Mouse (Mus musculus): ENCODE results near the gene Urad.

Urad gene

DNA sequence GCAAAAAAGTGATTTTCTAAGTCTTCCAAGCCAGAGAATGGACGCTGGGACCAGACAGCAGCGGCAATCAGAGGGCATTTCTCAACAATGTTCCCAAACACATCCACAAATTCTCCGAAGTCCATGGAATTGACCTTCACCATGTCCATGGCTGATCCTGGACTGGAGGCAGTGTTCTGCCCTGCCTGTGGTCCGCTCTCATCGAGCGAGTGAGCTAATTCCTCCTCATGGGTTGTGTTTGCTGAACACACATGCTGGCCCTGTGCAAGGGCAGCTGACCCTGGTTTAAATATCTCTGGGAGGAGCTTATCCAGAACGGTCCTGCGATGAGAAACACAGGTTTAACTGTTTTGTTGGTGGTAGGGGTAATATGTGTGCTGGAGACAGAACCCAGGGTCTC lies at the start of gene Urad:
TSS of gene Urad (minus strand) at position 258 of the 400 bp plus-strand sequence.
- DNase-seq (ENCODE audit: low spot score in 2 of 2), result no peak

GRCm38 (mm10) chr5:147370276-147370675 lies 48.0 kb upstream of the Urad start:
- no peak for DNase-seq (ENCODE audit: low spot score in 2 of 2)

- DNase-seq (ENCODE audit: low spot score in 2 of 2), result no peak
Measured at GRCm38 (mm10) chr5:147368221-147368620, 46.0 kb upstream of the Urad start.

DNA sequence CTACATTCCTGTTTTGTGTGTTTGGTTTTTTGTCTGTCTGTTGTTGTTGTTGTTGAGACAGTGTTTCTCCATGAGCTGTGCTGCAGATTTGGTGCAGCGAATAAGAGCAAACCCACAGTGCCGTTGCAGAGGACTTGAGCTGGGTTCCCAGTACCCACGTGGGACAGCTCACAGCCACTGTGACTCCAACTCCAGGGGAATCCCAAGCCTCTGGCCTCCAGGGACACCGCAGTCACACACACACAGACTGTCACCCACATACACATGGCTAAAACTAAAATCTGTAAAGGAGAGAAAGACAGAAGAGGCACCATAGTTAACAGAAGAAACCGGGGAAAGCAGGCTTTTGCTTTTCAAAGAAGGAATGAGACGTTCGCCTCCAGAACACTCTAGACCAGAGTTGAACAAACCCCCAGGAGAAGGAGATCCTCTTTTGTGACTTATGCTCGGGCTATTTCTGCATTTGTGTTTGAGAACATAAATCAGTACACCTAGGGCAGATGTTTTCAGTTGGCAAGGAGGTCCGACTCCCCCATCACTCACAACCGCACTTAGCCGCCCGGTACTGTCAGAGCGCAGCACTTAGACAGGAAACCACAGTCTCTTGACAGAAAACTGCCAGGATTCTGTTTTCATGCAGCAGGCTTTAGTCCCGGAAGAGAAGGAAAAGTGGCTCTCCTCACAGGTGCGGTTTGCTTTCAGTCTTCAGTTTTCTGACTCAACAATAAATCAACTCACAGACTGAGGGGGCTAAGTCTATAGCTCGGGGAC lies 43.9 kb upstream of the Urad start:
- DNase-seq (ENCODE audit: low spot score in 2 of 2), result no peak

- DNase-seq (ENCODE audit: low spot score in 2 of 2), result peak in 1 of 2 experiments; percentile 10
Measured at GRCm38 (mm10) chr5:147363054-147363453, 40.8 kb upstream of the Urad start.

DNA sequence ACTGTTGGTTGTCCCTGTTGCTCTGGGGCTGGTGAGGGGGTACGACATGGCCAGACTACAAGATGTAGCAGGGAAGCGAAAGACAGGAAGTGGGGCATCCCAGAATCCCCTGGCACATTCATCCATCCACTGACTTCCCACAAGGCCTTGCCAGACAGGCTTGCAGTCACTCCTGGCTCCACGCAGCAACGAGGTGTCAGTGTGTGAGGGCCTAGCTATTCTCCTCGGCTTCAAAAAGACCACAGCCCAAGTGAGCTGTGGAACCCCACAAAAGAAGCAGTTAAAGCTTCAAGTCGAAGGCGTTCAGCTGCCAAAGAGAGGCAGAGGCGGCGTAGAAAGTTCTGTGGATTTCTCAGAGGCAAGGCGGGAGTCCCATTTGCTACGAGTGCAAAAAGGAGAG lies 36.2 kb upstream of the Urad start:
- DNase-seq (ENCODE audit: low spot score in 2 of 2), result no peak

DNA sequence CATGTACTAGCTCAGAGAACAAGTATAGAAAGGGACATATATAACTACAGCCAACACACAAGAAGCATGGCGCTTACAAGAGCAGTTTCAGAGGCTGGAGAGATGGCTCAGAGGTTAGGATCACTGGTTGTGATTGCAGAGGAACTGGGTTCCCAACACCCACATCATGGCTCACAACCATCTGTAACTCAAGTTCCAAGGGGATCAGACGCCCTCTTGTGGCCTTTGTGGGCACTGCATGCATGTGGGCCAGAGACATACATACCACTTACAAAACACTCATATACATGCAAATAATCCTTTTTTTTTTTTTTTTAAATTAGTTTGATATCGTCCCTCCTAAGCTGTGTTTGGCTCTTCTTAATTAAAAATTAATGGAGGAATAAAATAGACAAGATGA lies 35.3 kb upstream of the Urad start:
- DNase-seq (ENCODE audit: low spot score in 2 of 2), result no peak

DNA sequence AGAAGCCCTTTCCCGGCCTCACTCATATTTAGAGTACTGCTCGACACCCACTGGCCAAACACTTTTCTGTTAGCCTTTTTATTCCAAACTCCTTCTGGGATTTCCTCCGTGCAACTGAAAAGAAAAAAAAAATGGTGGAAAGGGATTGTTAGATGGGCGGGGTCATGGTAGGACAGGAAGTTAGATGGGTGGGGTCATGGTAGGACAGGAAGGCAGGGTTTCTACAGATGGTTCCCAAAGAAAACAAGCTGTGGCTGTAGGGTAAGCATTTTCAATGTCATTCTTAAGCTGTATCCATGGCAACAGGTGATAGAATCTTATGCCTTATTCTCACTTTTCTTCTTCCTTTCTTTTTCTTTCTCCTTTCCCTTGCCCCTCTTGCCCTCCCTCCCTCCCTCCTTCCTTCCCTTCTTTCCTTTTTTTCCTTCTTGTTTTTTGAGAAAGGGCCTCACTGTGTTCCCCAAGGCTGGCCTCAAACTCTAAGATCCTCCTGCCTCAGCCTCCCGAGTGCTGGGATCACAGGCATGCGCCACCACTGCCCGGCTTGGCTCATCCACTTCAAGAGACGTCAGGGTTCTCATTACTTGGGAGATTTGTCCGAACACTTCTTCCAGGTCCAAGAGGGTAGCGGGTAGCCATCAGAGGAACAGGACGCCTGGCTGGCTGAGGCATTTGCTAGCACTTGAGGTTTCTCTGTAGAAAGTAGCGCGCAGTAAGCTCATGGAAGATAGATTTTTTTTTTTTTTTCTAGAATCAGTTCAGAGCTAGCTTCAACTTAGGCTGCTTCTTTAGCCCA lies 34.2 kb upstream of the Urad start:
- no peak for DNase-seq (ENCODE audit: low spot score in 2 of 2)

DNA sequence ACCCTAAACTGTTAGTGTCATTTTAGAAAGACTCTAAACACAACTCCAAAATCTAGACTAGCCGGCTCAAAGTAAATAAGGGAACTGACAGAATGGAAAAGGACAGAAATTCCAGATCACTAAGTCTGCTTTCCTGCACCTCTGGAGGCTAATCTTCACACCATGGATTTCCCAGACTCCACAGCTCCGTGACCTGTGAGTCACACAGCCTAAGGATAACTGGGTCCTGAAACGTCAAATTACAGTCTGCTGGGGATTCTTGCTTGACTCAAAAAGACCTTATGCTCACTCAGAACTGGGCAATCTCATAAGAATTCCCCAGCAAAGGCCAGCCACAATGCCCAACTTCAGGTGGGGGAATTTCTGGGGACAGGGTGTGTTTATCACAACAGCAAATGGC lies 33.5 kb upstream of the Urad start:
- DNase-seq (ENCODE audit: low spot score in 2 of 2), result no peak

- no peak for DNase-seq (ENCODE audit: low spot score in 2 of 2)
Measured at GRCm38 (mm10) chr5:147354985-147355384, 32.7 kb upstream of the Urad start.

- peak; percentile 32 to 45 for DNase-seq (ENCODE audit: low spot score in 2 of 2)
Measured at GRCm38 (mm10) chr5:147354161-147354780, 32.0 kb upstream of the Urad start.

DNA sequence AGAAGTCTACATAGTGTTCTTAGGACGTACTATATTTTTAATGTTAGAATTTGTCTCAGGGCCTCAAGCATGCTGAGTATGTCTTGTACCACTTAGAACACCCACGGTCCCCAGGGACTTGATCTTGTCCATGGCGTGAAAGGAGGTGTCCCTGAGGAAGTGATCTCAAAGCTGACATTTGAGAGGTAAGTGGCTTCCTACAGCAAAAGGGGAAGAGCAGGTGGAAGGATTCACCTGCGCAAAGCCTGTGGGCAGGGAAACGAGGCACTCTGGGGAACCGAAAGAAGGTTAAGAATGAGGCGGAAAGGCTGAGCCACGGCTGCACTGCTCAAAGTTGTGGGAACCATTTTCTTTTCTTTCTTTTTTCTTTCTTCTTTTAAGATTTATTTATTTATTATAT lies 29.7 kb upstream of the Urad start:
- no peak for DNase-seq (ENCODE audit: low spot score in 2 of 2)

GRCm38 (mm10) chr5:147345981-147346380 lies 23.7 kb upstream of the Urad start:
- DNase-seq (ENCODE audit: low spot score in 2 of 2), result no peak

- no peak for DNase-seq (ENCODE audit: low spot score in 2 of 2)
Measured at GRCm38 (mm10) chr5:147343904-147344303, 21.7 kb upstream of the Urad start.

DNA sequence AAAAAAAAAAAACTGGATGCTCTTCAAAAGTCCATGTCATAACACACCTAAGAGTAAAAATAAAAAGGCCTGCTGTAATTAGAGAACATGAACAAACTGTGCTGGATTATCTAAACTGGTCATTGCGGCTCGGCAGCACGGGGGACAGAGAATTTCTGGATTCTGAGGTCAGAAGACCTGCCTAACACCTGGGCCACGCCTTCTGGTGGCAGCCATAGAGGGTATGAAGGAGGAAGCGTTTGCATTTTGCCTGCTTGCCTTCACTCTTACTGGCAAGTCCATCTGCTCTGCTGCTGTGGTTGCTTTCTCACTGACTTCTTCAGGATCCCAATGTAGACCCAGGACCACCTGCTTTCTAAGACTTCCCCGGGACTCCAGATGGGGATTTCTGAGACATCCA lies 20.7 kb upstream of the Urad start:
- no peak for DNase-seq (ENCODE audit: low spot score in 2 of 2)

- no peak for DNase-seq (ENCODE audit: low spot score in 2 of 2)
Measured at GRCm38 (mm10) chr5:147340741-147341414, 18.6 kb upstream of the Urad start.

- no peak for DNase-seq (ENCODE audit: low spot score in 2 of 2)
Measured at GRCm38 (mm10) chr5:147339560-147339959, 17.3 kb upstream of the Urad start.

DNA sequence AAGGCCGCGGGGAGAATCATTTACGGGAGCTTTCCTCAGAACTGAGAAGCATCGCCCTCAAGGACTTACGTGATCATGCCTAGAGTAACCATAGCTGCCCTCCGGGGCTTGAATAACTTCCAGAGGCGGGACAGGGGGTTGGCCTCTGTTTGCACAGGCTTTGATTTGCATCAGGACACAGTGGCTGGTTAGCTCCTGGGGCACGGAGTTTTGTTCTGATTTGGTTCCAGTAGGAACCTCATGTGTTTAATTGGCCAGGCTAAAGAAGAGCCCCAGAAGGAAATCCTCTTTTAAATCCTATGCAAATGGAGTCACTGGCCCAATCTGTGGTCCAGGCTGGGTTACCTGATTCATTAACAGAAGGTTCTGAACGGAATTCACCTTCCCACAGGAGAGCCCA lies 16.7 kb upstream of the Urad start:
- DNase-seq (ENCODE audit: low spot score in 2 of 2), result no peak

DNA sequence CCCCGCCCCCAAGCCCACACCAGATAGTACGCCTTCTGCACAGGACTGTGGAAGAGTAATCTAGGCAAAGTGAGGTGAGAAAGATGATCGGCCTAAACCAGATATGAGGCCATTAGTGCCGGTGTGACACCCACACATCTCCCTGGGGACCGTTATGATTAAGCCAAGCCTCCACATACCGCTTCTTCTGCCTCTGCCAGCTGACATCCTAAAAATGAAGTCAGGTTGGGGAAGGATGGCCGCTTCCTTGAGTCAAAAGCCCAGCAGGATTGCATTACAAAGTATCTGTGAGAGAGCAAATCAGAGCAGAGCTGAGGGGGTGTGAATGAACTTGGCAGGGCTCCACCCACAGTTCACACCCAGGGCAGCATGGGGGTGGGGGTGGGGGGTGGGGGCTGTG lies 10.5 kb upstream of the Urad start:
- no peak for DNase-seq (ENCODE audit: low spot score in 2 of 2)

- DNase-seq (ENCODE audit: low spot score in 2 of 2), result peak in 1 of 2 experiments; percentile 37
Measured at GRCm38 (mm10) chr5:147331547-147331946, 9.3 kb upstream of the Urad start.

DNA sequence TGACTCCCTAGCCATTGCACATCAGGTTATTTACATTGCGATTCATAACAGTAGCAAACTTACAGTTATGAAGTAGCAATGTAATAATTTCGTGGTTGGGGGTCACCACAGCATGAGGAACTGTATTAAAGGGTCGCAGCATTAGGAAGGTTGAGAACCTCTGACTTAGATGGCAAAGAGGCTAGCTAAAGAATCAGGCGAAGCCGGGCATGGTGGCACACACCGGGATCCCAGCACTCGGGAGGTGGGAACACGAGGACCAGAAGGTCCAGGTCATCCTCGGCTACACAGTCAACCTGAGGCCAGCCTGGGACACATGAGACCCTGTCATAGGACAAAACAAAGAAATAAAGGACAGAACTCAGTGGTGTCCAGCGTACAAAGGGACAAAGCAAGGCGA lies 7.7 kb upstream of the Urad start:
- DNase-seq (ENCODE audit: low spot score in 2 of 2), result no peak

GRCm38 (mm10) chr5:147327636-147328035 lies 5.4 kb upstream of the Urad start:
- DNase-seq (ENCODE audit: low spot score in 2 of 2), result no peak

Data from frontal cortex, postnatal 14 days (tissue).